Mouse (Mus musculus) lung, postnatal 0 days (tissue): Measurements from ENCODE around the gene Lrp5. TPM values are rescaled to one million over a fixed set of nuclear protein-coding genes. Genes with fewer than 3 reads are reported as not detected.

Experiments used
- ATAC-seq: fragments of 200-750 bp; cut with Nextera tagmentation; 2 replicates; pipeline ENCODE4 v1.8.0; 2017; ENCODE audit warnings: moderate library complexity
- DNase-seq: peaks from one replicate; pipeline ENCODE4 v3.0.0-alpha.2; 2016; ENCODE audit warnings: low spot score
- H3K27ac ChIP-seq: fragments of 300-500 bp; sonication (generic); 2 replicates; pipeline ENCODE4 v1.5.1; 2014; ENCODE audit warnings: antibody characterized with exemption, mild to moderate bottlenecking, low read length, mixed read lengths
- H3K27me3 ChIP-seq: fragments of 300-500 bp; sonication (generic); replicated peaks from 2 replicates; pipeline ENCODE4 v1.6.1; 2014; ENCODE audit warnings: low read length, mixed read lengths; ENCODE audit not compliant: insufficient read depth
- H3K36me3 ChIP-seq: fragments of 300-500 bp; sonication (generic); 2 replicates; pipeline ENCODE4 v1.6.1; 2014; ENCODE audit warnings: low read length, mixed read lengths; ENCODE audit not compliant: insufficient read depth
- H3K4me1 ChIP-seq: fragments of 300-500 bp; sonication (generic); 2 replicates; pipeline ENCODE4 v1.6.1; 2014; ENCODE audit warnings: antibody characterized with exemption, low read depth, low read length, mixed read lengths; ENCODE audit not compliant: insufficient read depth
- H3K4me2 ChIP-seq: fragments of 300-500 bp; sonication (generic); replicated peaks from 2 replicates; pipeline ENCODE4 v1.6.1; 2014; ENCODE audit warnings: low read depth, mild to moderate bottlenecking, low read length, moderate library complexity, mixed read lengths
- H3K4me3 ChIP-seq: fragments of 300-500 bp; sonication (generic); 2 replicates; pipeline ENCODE4 v1.5.1; 2014; ENCODE audit warnings: low read depth, low read length
- H3K9ac ChIP-seq: fragments of 300-500 bp; sonication (generic); replicated peaks from 2 replicates; pipeline ENCODE4 v1.6.1; 2014; ENCODE audit warnings: low read depth, mild to moderate bottlenecking
- H3K9me3 ChIP-seq: fragments of 300-500 bp; sonication (generic); 2 replicates; pipeline ENCODE4 v1.6.1; 2016; ENCODE audit warnings: low read length, mixed read lengths
- CTCF ChIP-seq: IDR thresholded peaks from 2 replicates; pipeline ENCODE4 v1.5.1; 2016; ENCODE audit warnings: antibody characterized with exemption, mild to moderate bottlenecking
- EP300 ChIP-seq: IDR thresholded peaks from 2 replicates; pipeline ENCODE4 v1.6.1; 2016; ENCODE audit warnings: antibody characterized with exemption, mild to moderate bottlenecking, control low read depth
- WGBS: fragments of 180-500 bp; shearing (Covaris S2); extraction: QIAGEN DNeasy Blood & Tissue Kit; methylation state at CpG from one replicate; pipeline ENCODE4 v1.1.7; 2014; 5-methylcytosine and 5-hydroxymethylcytosine counted together
- polyA plus RNA-seq: library from polyadenylated mRNA; unstranded; fragments of >200 nt; fragmentation: Nextera tagmentation; extraction: Ambion mirVana; gene quantifications from 2 replicates; pipeline ENCODE4 v1.2.1, GENCODE M21; 2015

The Lrp5 gene
- polyA plus RNA-seq, 1 experiment from 2014 or later = 5.1 TPM

GRCm38 (mm10) chr19:3632018-3632417 lies 54.3 kb downstream of the Lrp5 start:
- no peaks in the 10 kb centered on the region for H3K9me3 ChIP-seq
- peaks cover 11% of the 10 kb centered on the region; the same call in 1 of the 2 replicates for H3K4me1 ChIP-seq
- DNase-seq = no peak
- no peak for ATAC-seq
- H3K27me3 ChIP-seq = no peaks in the 10 kb centered on the region
- no peak overlapping the region for H3K9ac ChIP-seq
- 77% methylated on average over 7 of the region's 7 CpGs for WGBS
- peaks cover 27% of the 10 kb centered on the region; the same call in 1 of the 2 replicates for H3K36me3 ChIP-seq
- TF ChIP-seq CTCF (no peak), EP300 (no peak)
- no peak overlapping the region for H3K4me2 ChIP-seq
- H3K4me3 ChIP-seq = no peak overlapping the region
- no peak overlapping the region for H3K27ac ChIP-seq

- Histone ChIP-seq H3K4me2 (no peak overlapping the region), H3K27me3 (no peaks in the 10 kb centered on the region), H3K4me3 (no peak overlapping the region), H3K27ac (no peak overlapping the region), H3K36me3 (peaks cover 33% of the 10 kb centered on the region; the same call in 1 of the 2 replicates), H3K9ac (no peak overlapping the region), H3K9me3 (no peaks in the 10 kb centered on the region), H3K4me1 (peaks cover 11% of the 10 kb centered on the region; the same call in 1 of the 2 replicates)
- no peak for ATAC-seq
- DNase-seq = no peak
- 91% methylated on average over 5 of the region's 5 CpGs for WGBS
- TF ChIP-seq EP300 (no peak), CTCF (no peak)
Measured at GRCm38 (mm10) chr19:3631431-3631830, 54.9 kb downstream of the Lrp5 start.

- Histone ChIP-seq H3K27me3 (no peaks in the 10 kb centered on the region), H3K27ac (no peak overlapping the region), H3K9me3 (no peaks in the 10 kb centered on the region), H3K9ac (no peak overlapping the region), H3K4me1 (peaks cover 9% of the 10 kb centered on the region; the same call in 1 of the 2 replicates), H3K4me3 (no peak overlapping the region), H3K4me2 (no peak overlapping the region), H3K36me3 (peaks cover 37% of the 10 kb centered on the region; the same call in 1 of the 2 replicates)
- TF ChIP-seq CTCF = no peak
- TF ChIP-seq EP300 = no peak
- DNase-seq = no peak
- ATAC-seq = no peak
- WGBS = 77% methylated on average over 5 of the region's 5 CpGs
Measured at GRCm38 (mm10) chr19:3630486-3630885, 55.9 kb downstream of the Lrp5 start.

GRCm38 (mm10) chr19:3630027-3630426 lies 56.3 kb downstream of the Lrp5 start:
- peaks cover 37% of the 10 kb centered on the region; the same call in 1 of the 2 replicates for H3K36me3 ChIP-seq
- DNase-seq = no peak
- H3K9ac ChIP-seq = no peak overlapping the region
- ATAC-seq = no peak
- H3K4me2 ChIP-seq = no peak overlapping the region
- H3K27me3 ChIP-seq = no peaks in the 10 kb centered on the region
- TF ChIP-seq CTCF (no peak), EP300 (no peak)
- 96% methylated on average over 20 of the region's 20 CpGs for WGBS
- H3K9me3 ChIP-seq = no peaks in the 10 kb centered on the region
- peaks cover 4% of the 10 kb centered on the region; the same call in 1 of the 2 replicates for H3K4me1 ChIP-seq
- no peak overlapping the region for H3K27ac ChIP-seq
- no peak overlapping the region for H3K4me3 ChIP-seq

GRCm38 (mm10) chr19:3628223-3628622 lies 58.1 kb downstream of the Lrp5 start:
- Histone ChIP-seq H3K4me1 (no peaks in the 10 kb centered on the region), H3K36me3 (peaks cover 37% of the 10 kb centered on the region; the same call in 1 of the 2 replicates), H3K9me3 (no peaks in the 10 kb centered on the region), H3K4me2 (no peak overlapping the region), H3K27ac (no peak overlapping the region), H3K4me3 (no peak overlapping the region), H3K27me3 (no peaks in the 10 kb centered on the region), H3K9ac (no peak overlapping the region)
- ATAC-seq = no peak
- TF ChIP-seq CTCF = no peak
- 87% methylated on average over 8 of the region's 8 CpGs for WGBS
- DNase-seq = no peak

- no peaks in the 10 kb centered on the region for H3K27me3 ChIP-seq
- no peak overlapping the region for H3K9ac ChIP-seq
- H3K9me3 ChIP-seq = no peaks in the 10 kb centered on the region
- no peak overlapping the region for H3K4me2 ChIP-seq
- DNase-seq (no peak), ATAC-seq (no peak)
- no peak overlapping the region for H3K4me3 ChIP-seq
- H3K36me3 ChIP-seq = peaks cover 54% of the 10 kb centered on the region; the same call in 1 of the 2 replicates
- H3K27ac ChIP-seq = no peak overlapping the region
- no peaks in the 10 kb centered on the region for H3K4me1 ChIP-seq
- no peak for TF ChIP-seq CTCF
- no peak for TF ChIP-seq EP300
- WGBS = 81% methylated on average over 7 of the region's 7 CpGs
Measured at GRCm38 (mm10) chr19:3625111-3625510, 61.3 kb downstream of the Lrp5 start.

GRCm38 (mm10) chr19:3623824-3624223 lies 62.5 kb downstream of the Lrp5 start:
- DNase-seq (peak; percentile 66), ATAC-seq (peak; percentile 74)
- no peaks in the 10 kb centered on the region for H3K4me1 ChIP-seq
- no peak overlapping the region for H3K27ac ChIP-seq
- no peak overlapping the region for H3K9ac ChIP-seq
- TF ChIP-seq CTCF (peak; percentile 81), EP300 (no peak)
- H3K4me3 ChIP-seq = no peak overlapping the region
- H3K36me3 ChIP-seq = peaks cover 54% of the 10 kb centered on the region
- 58% methylated on average over 5 of the region's 5 CpGs for WGBS
- no peaks in the 10 kb centered on the region for H3K9me3 ChIP-seq
- H3K4me2 ChIP-seq = no peak overlapping the region
- H3K27me3 ChIP-seq = no peaks in the 10 kb centered on the region
